Mouse (Mus musculus): ENCODE data around the gene Rfc2.

DNA sequence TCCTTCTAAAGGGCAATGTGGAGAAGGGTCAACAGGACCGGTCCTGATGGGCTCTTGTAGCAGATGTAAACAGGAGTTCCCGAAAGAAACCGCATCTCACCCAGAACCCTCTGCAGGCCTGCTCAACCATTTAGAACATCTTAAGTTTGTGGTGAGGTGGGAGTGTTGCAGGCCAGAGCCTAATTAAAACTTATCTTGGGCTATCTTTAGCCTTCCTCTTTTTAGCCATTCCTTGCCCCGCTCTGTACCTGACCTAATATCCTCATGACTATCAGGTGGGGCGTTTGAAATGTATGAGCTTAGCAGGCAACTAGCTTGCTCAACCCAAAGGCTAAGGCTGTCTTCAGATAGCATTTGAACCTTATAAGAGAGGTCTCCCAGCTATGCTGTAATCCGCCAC is 15.5 kb upstream of the Rfc2 start:
- TF ChIP-seq GATA1 (IDR thresholded peaks at IDR 0.05; ENCODE audit: low read length) (no peak), TAL1 (IDR thresholded peaks at IDR 0.05; ENCODE audit: low read length) (no peak)

All from erythroblast, embryonic 14.5 days (primary cell).